Mouse (Mus musculus) kidney, adult 18-20 months (tissue): ENCODE results near the gene Olfr820.
"Not testable (repeated sequence)": the region's sequence is repeated elsewhere in the genome, so short reads cannot be mapped to it uniquely, and the experiment has no call there.

ENCODE experiments used
- DNase-seq: peaks from one replicate; pipeline ENCODE4 v3.0.0; 2021

Olfr820 gene

DNA sequence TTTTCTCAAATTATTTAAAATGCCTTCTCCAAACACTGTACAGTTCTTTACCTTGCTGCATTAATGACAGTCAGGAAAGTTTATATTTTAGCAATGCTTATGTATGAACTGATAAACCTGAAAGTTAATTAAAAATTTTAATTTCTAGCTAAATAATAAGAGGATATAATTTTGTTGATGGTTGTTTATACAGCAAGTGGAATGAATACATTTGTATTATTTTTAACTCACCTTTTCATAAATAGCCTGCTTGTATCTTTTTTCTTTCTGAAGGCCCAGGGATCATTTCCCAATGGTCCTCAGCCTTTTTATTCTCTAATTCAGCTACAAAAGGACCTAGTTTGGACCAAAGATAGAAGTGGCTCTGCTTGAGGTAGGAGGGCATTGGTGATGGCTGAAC, at the start of gene Olfr820:
Gene Olfr820 (plus strand): TSS at position 301 of the 400 bp plus-strand sequence.
- DNase-seq, result no peak

DNA sequence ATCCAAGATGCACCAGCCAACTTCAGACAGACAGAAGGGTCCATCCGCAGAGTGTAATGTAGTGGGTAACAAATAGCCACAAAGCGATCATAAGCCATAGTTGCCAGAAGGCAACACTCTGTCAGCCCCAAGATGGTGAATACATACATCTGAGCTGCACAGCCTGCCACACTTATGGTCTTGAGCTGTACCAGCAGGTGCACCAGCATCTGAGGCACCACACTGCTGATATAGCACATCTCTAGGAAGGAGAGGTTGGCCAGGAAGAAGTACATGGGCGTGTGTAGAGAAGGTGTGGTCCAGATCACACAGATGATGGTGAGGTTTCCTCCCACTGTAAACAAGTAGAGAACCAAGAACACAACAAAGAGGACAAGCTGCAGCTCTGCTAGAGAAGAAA, 46.2 kb upstream of the Olfr820 start:
- DNase-seq, result not testable (repeated sequence)

DNA sequence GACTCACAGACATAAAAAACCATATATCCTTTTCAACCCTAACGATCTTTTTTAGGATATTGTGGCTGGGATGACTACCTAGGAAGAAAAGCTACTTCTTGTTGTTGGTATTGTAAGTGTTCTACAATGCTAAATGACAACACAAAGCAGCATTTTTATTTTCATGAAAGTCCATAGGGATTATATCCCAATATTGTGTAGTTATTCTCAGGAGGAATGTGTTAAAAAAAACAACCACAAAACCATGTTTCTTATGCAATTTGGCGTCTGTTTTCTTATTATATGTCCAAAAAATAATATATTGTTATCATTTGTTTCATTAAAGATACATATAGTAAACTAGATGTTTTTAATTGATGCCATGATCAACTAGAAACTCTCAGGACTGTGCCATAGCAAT, 45.3 kb upstream of the Olfr820 start, which contains the start of gene Olfr819:
Gene Olfr819 (minus strand): TSS at position 101 of the 400 bp plus-strand sequence.
- DNase-seq, result not testable (repeated sequence)

DNA sequence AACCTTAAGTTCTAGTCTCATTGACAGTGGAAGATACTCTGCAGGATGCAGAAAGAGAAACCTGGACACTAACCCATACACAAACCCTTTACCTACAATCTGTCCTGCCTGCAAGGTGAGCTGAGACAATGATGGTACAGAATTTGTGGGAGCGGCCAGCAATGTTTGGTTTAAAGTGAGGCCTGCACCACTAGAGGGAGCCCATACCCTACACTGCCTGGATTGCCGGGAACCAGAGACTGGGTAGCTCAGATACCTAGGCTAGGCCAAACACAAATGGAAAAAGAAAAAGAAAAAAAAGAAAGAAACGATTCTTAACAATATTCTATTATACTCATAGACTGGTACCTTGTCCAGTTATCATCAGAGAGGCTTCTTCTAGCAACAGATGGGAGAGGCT, 39.4 kb upstream of the Olfr820 start:
- DNase-seq, result not testable (repeated sequence)

- DNase-seq, result not testable (repeated sequence)
These were observed 36.4 kb upstream of the Olfr820 start, which contains the start of gene Olfr247 for GRCm38 (mm10) chr10:129976040-129976439. TSS of gene Olfr247 (minus strand) at chr10:129976140.

DNA sequence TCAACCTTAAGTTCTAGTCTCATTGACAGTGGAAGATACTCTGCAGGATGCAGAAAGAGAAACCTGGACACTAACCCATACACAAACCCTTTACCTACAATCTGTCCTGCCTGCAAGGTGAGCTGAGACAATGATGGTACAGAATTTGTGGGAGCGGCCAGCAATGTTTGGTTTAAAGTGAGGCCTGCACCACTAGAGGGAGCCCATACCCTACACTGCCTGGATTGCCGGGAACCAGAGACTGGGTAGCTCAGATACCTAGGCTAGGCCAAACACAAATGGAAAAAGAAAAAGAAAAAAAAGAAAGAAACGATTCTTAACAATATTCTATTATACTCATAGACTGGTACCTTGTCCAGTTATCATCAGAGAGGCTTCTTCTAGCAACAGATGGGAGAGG, 30.6 kb upstream of the Olfr820 start:
- DNase-seq, result not testable (repeated sequence)

GRCm38 (mm10) chr10:129984962-129985361, 27.5 kb upstream of the Olfr820 start, which contains the start of gene Gm10310:
TSS of gene Gm10310 (minus strand) at chr10:129985062.
- DNase-seq, result not testable (repeated sequence)

- DNase-seq, result not testable (repeated sequence)
These were observed 8.3 kb upstream of the Olfr820 start for GRCm38 (mm10) chr10:130004104-130004503.

DNA sequence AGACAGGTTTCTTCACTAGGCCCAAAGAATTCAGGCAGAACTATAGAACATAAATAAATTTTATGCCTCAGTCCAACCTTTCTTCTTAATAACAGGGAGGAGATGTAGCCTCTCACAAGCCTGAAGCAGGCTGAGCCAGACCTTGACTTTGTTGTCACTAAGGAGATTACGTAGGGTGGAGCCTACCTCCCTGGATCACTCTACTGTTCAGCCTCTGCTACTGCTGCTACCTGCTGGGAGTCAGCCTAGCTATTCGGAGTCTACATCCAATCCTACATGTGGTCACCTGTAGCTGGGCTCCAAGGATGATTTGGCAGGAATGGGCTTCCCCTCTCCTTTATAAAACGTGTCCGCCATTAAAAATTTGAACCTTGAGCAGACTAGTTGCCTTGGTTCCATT, 7.1 kb upstream of the Olfr820 start:
- not testable (repeated sequence) for DNase-seq

DNA sequence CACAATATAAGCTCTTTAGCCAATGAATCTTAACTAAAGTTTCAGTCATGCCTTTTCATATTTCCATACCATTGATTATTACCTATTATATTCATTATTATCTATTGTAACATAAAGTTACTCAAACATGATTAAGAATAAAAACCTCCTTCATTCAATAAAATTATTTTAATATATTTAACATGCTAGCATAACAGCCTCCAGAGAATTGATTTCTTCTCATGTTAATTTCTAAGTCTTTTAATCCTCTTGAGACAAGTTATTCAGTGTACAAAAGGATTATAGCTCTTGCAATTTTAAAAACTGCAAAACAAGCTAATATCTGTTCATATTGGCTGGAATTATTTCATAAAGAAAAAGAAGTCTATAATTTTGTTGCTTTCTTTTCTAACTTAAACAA, 17.6 kb downstream of the Olfr820 start, which contains the start of gene Olfr821:
Gene Olfr821 (plus strand): TSS at position 301 of the 400 bp plus-strand sequence.
- DNase-seq, result no peak

DNA sequence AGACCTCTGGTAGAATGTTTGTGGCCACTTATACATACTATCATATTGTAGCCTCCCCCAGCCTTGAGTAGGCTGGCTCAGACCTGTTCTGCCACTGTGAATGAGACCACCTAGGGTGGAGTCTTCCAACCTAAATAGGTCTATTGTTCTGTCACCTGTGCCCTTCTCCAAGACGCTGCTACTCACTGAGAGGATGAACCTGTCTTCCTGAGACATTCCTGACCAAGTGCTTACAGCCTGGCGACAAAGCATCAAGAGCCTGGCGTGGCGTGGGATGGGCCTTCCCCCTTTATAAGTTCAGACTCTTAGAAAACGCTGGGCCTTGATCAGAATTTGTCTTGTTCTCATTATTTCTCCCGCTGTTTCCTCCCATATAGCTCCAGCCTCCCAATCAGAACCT, 24.7 kb downstream of the Olfr820 start:
- DNase-seq, result no peak
